Mouse (Mus musculus) cerebellum, adult 2 months (tissue): Measurements from ENCODE around the gene Nckap5.

Experiments used
- CTCF ChIP-seq: fragments of 200-500 bp; IDR thresholded peaks from 2 replicates; pipeline ENCODE4 v1.5.1; 2011; ENCODE audit warnings: low read depth, mild to moderate bottlenecking, control low read depth, low read length, moderate library complexity, borderline replicate concordance; ENCODE audit not compliant: insufficient read depth
- POLR2A ChIP-seq: fragments of 200-500 bp; IDR thresholded peaks from 2 replicates; pipeline ENCODE4 v1.6.1; 2011; ENCODE audit warnings: low read length, control low read depth, borderline replicate concordance; ENCODE audit not compliant: insufficient read depth

DNA sequence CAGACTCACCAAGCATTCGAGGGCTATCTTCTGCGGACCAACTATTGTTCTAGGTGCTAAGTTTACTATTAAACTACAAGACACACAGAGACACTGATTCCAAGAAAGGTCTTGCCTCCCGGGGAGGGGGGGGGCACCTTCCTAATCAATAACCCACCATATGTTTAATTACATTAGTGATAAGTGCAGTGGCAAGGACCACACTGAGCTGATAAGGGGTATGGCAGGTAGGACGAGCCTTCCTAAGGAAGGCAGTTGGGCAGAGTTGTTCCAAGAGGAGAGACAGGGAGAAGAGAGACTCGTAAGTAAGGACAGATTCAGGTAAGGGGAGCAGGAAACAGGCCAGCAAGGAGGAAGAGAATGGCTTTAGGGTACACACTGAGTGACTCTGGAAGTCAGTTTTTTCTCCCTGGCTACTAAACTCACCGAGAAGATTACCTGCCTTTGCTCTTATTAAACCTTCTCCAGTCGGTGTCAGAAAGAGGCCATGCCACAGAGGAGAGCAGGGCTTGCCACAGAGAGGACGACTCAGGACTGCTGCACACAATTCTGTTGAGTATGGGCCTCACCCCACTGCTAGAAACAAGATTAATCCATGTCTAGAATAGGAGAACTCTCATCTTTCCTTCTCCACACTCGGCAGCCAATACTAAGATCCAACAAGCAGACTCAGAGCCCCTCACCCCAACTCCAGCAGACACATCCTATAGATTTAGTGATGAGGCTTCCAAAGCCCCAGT lies 104.8 kb downstream of the Nckap5 start:
- no peak for TF ChIP-seq POLR2A
- TF ChIP-seq CTCF = no peak
